Mouse (Mus musculus): Measurements from ENCODE around the gene Oxsr1.

Gene Oxsr1

GRCm38 (mm10) chr9:119338350-119338749, 16.1 kb upstream of the Oxsr1 start:
- no peak for DNase-seq (ENCODE audit: low read depth, low spot score)

GRCm38 (mm10) chr9:119337842-119338241, 15.6 kb upstream of the Oxsr1 start:
- no peak for DNase-seq (ENCODE audit: low read depth, low spot score)

DNA sequence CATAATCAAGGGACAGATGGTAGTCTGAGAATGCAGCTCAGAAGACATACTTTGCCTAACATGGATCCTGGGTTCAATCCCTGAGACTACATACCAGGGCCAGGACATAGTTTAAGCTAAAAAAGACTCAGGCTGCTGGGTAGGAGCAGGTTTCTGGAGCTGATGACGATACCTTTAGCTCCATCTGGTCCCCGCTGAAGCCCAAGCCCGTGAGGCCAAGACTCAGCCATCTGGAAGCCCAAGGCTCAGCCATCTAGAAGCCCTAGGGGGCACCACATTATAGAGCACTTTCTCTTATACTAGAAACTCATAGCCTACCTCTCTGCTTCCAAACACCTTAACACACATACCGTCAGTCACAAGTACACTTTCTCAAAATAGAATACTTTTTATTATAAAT, 13.3 kb upstream of the Oxsr1 start:
- no peak for DNase-seq (ENCODE audit: low read depth, low spot score)

DNA sequence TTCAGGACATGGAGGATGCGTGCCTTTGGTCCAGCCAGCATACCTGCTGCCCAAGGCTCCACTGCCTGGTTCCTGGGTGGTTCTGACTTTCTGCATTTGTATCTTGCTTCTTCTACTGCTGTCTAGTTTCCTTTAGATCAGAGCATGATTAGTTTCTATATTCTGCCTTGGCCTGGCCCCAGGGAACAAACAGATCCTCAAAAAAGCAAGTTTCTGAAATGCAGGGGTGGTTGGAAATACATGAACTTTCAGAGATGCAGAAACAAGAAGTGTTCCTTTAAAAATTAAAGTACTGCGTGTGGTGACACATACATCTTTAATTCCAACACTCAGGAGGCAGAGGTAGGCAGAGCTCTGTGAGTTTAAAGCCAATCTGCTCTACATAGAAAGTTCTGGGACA, 12.6 kb upstream of the Oxsr1 start:
- no peak for DNase-seq (ENCODE audit: low read depth, low spot score)

DNA sequence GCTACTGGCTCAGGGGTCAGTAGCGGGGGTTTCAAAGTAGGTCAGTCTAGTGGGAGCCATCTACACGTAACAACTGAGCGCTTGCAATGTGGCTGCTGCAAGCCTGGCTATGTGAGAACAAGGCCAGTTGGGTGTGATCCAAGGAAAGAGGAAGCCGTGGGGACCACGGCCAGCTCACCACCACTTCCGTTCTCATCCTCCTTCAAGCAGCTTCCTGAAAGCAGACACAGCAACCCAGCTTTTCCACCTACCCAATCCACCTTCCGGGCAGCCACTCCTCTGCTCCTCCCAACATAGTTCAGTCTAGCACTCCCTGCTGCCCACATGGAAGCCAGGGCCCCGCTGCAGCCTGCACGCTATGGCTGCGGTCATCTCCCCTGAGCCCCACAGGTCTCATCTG, 12.1 kb upstream of the Oxsr1 start:
- DNase-seq (ENCODE audit: low read depth, low spot score) = peak; percentile 38

- DNase-seq (ENCODE audit: low read depth, low spot score) = no peak
Measured at GRCm38 (mm10) chr9:119330186-119330963, 8.1 kb upstream of the Oxsr1 start.

GRCm38 (mm10) chr9:119328488-119328887, 6.3 kb upstream of the Oxsr1 start:
- DNase-seq (ENCODE audit: low read depth, low spot score) = no peak

DNA sequence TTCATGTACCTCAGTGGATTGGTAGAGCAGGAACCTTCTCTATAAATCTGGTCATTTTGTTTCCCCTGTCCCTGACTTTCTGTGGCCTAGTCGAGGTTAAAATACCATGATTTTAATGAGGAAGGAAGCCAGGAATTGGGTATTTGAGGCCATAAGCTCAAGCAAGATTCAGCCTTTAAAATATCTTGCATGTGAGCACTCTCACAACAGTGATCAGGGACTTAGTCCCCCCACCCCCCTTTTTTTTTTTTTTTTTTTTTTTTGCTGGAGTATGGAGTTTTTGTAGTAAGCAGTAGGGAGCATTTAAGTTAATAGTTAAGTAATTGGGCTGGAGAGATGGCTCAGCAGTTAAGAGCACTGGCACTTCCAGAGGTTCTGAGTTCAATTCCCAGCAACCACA, 1.9 kb upstream of the Oxsr1 start:
- no peak for DNase-seq (ENCODE audit: low read depth, low spot score)

DNA sequence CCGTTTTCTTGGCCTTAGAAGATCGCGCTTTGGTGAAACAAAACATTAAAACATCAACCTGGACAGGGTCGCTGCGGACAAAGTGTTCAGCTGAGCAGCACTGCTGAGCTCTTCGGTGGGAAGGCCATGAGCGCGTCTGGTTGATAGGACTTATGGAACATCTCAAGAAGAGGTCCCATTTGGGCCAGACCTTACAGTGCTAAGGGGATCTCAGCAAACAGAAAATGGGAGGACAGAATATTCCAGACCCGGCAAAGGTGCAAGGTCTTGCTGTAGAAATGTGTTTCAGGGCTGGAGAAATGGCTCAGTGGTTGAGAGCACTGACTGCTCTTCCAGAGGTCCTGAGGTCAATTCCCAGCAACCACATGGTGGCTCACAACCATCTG, 1.0 kb upstream of the Oxsr1 start:
- no peak for DNase-seq (ENCODE audit: low read depth, low spot score)

DNA sequence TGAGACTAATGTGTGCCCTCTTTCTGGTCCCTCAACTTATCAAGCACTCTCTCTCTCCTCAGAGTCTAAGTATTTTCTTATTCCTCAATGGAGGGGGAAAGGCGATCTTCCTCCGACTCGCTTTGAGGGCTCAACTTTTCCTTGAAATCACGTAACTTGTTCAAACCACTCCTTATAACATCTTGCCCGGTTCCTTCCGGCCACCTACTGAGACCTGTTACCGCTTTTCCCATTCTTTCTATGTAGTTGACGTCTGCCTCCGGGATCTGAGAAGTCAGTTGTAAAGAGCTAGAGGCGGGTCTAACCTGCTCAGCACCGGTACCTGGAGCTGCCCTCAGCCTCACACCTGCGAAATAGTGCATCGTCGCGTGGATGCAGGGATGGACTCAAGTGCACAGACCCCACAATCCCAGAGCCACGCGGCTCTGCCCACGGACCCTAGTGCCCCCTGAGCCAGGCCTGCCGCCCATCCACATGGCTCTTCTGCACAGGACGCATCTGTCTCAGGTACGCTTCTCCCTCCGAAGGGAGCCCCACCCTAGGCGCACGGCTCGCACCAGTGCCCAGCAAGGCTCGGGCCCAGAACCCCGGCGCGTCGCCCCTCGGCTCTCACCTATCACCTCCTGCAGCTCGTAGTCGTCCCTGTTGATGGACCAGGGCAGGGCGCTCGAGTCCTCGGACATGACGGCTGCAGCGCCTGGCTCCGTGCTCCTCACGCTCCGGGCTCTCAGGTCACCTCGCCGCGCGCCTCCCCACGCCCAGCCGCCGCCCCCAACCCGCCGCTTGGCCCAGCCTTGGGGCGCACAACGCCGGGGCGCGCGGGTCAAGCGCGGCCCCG, 616 bp downstream of the Oxsr1 start:
- DNase-seq (ENCODE audit: low read depth, low spot score) = no peak

DNA sequence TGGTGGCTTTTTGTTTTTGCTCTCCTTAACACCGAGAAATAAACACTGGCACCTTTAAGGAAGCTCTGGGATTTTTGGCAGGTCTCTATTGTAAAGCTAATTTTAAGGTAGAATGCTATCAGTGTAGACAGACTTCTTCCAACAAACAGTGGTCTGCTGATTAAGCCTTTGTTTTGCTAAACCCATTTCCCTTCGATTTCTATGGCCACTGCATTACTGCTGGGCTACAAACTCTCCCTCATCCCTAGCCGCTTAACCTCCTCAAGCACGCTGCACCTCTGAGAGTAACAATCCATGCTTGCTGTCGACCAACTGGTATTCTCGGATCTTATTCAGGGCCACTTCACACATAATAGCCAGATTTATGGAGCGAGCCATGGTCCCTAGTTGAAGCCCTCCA, 1.3 kb downstream of the Oxsr1 start:
- no peak for DNase-seq (ENCODE audit: low read depth, low spot score)

GRCm38 (mm10) chr9:119320446-119320845, 1.8 kb downstream of the Oxsr1 start:
- no peak for DNase-seq (ENCODE audit: low read depth, low spot score)

GRCm38 (mm10) chr9:119318891-119319290, 3.3 kb downstream of the Oxsr1 start:
- DNase-seq (ENCODE audit: low read depth, low spot score) = no peak

GRCm38 (mm10) chr9:119313096-119313495, 9.1 kb downstream of the Oxsr1 start:
- no peak for DNase-seq (ENCODE audit: low read depth, low spot score)

GRCm38 (mm10) chr9:119309067-119309466, 13.2 kb downstream of the Oxsr1 start:
- no peak for DNase-seq (ENCODE audit: low read depth, low spot score)

DNA sequence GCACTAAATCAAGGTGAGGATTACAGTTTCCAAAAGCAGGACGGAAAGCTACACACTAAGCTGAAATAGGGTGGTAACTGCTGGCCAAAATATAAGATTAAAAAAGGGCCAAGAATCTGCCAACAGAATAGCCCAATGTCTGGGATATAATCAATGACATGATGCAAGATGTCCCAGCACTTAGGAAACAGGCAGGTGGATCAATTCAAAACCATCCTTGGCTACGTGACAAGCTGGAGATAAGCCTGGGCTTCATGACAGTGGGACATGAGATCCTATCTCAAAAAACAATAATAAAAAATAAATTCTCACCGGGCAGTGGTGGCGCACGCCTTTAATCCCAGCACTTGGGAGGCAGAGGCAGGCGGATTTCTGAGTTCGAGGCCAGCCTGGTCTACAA, 16.4 kb downstream of the Oxsr1 start:
- DNase-seq (ENCODE audit: low read depth, low spot score) = no peak

DNA sequence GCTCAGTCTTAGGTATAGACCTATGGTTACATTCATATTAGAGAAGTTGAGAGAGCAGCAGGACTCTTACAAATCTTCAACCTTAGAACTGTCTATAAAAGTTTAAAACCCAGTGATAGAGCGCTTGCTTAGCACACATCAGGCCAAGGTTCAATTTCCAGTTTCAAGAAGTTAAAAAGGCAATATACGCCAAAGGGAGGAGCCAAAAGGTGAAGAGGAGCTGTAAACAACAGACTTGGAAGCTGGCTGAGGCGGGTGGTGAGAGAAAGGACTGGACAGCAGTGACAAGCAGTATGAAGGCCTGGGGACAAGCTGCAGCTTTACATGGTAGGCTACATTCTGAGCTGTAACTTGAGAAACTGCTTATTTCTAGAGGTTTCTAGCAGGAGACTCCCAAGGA, 23.7 kb downstream of the Oxsr1 start:
- no peak for DNase-seq (ENCODE audit: low read depth, low spot score)

DNA sequence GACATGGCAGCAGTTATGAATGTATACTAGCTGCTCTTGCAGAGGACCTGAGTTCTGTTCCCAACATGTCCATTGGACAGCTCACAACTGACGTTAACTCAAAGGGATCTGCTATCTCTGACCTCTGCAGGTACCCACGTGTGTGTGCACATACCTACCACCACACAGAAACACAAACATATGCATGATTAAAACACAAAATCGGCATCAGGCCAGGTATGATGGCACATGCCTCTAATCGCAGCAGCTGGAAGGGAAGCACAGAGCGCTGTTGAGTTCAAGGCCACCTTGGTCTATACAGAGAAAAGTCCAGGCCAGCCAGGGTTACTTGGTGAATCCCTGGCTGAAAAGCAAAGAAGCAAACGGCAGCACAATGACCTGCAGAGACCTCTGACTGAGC, 24.5 kb downstream of the Oxsr1 start:
- DNase-seq (ENCODE audit: low read depth, low spot score) = no peak

DNA sequence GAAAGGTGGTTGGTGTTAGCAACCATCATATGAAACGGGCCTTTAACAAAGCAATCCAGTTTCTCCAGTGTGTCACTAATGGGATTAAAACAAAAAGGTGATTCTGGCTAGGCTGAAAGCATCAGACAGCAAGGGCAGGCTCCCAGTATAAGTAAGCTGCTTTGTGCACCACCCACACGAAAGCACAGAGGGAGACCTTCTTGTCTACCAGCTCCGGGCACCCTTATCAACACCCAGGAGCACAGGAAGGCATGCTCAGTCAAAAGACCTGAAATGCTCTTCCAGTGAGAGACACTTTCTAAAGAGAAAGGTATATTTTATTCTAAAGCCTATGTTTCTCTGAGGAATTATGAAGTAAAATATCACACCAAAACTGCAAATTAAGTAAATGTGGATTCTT, 31.4 kb downstream of the Oxsr1 start:
- no peak for DNase-seq (ENCODE audit: low read depth, low spot score)

GRCm38 (mm10) chr9:119280894-119281682, 41.1 kb downstream of the Oxsr1 start:
- DNase-seq (ENCODE audit: low read depth, low spot score) = no peak

- no peak for DNase-seq (ENCODE audit: low read depth, low spot score)
Measured at GRCm38 (mm10) chr9:119278031-119278430, 44.2 kb downstream of the Oxsr1 start.

DNA sequence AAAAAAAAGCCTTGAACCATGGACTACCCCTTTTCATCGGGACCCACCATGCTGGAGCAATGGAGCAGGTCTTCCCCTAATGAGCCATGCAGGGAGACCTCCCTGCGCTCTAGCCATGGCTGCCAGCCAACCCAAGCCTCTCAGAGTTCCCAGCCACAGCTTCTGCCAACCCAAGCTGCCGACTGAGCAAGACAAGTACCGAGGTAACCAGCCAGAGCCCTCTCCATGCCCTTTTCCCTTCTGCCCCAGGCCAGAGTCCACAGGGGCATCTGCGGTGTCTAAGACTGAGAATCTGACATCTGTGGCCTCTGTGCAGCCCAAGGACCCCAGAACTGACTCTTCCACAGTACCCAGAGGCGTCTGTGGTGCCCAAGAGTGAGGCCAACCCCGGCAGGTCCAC, 45.9 kb downstream of the Oxsr1 start:
- no peak for DNase-seq (ENCODE audit: low read depth, low spot score)

Data from CD4-positive, CD25-positive, alpha-beta regulatory T cell, adult 2 months (primary cell).